Mouse (Mus musculus) limb, embryonic 15.5 days (tissue): ENCODE measurements around the gene Gmeb1. TPM values are rescaled to one million over a fixed set of nuclear protein-coding genes. Genes with fewer than 3 reads are reported as not detected.
"Not testable (repeated sequence)": the region's sequence is repeated elsewhere in the genome, so short reads cannot be mapped to it uniquely, and the experiment has no call there.

Experiments used
- ATAC-seq: fragments of 200-750 bp; cut with Nextera tagmentation; 2 replicates; pipeline ENCODE4 v1.8.0; 2017; ENCODE audit warnings: low read depth, moderate TSS enrichment; ENCODE audit not compliant: insufficient number of reproducible peaks, low FRiP score, low TSS enrichment
- H3K27ac ChIP-seq: fragments of 300-500 bp; sonication (generic); 2 replicates; pipeline ENCODE4 v1.5.1; 2015; ENCODE audit warnings: moderate library complexity, mild to moderate bottlenecking, inconsistent platforms
- H3K27me3 ChIP-seq: fragments of 300-500 bp; sonication (generic); 2 replicates; pipeline ENCODE4 v1.6.1; 2015; ENCODE audit warnings: inconsistent platforms
- H3K36me3 ChIP-seq: fragments of 300-500 bp; sonication (generic); 2 replicates; pipeline ENCODE4 v1.6.1; 2015; ENCODE audit warnings: inconsistent platforms
- H3K4me1 ChIP-seq: fragments of 300-500 bp; sonication (generic); 2 replicates; pipeline ENCODE4 v1.6.1; 2015; ENCODE audit warnings: inconsistent platforms
- H3K4me2 ChIP-seq: fragments of 300-500 bp; sonication (generic); 2 replicates; pipeline ENCODE4 v1.6.1; 2015; ENCODE audit warnings: mild to moderate bottlenecking, inconsistent platforms
- H3K4me3 ChIP-seq: fragments of 300-500 bp; sonication (generic); 2 replicates; pipeline ENCODE4 v1.5.1; 2015; ENCODE audit warnings: mild to moderate bottlenecking, inconsistent platforms
- H3K9ac ChIP-seq: fragments of 300-500 bp; sonication (generic); 2 replicates; pipeline ENCODE4 v1.6.1; 2015; ENCODE audit warnings: inconsistent platforms
- H3K9me3 ChIP-seq: fragments of 300-500 bp; sonication (generic); 2 replicates; pipeline ENCODE4 v1.6.1; 2016; ENCODE audit warnings: inconsistent platforms
- WGBS: fragments of 180-500 bp; shearing (Covaris S2); methylation state at CpG from one replicate; pipeline ENCODE4 v1.1.7; 2015; 5-methylcytosine and 5-hydroxymethylcytosine counted together
- polyA plus RNA-seq: library from polyadenylated mRNA; unstranded; fragments of >200 nt; fragmentation: Nextera tagmentation; extraction: Ambion mirVana; gene quantifications from 2 replicates; pipeline ENCODE4 v1.2.1, GENCODE M21; 2015

The Gmeb1 gene
- polyA plus RNA-seq, 1 experiment from 2014 or later, result 34.1 TPM

- Histone ChIP-seq H3K36me3 (no peaks in the 10 kb centered on the region), H3K4me1 (peaks cover 11% of the 10 kb centered on the region), H3K9me3 (no peaks in the 10 kb centered on the region), H3K27me3 (no peaks in the 10 kb centered on the region), H3K4me2 (no peak overlapping the region), H3K4me3 (no peak overlapping the region), H3K27ac (no peak overlapping the region), H3K9ac (no peak overlapping the region)
- 94% methylated on average over 1 of the region's 1 CpGs for WGBS
- no peak for ATAC-seq
Measured at GRCm38 (mm10) chr4:132299849-132300248, 38.4 kb upstream of the Gmeb1 start.

GRCm38 (mm10) chr4:132295696-132296390 lies 34.4 kb upstream of the Gmeb1 start:
- Histone ChIP-seq H3K27me3 (no peaks in the 10 kb centered on the region), H3K4me1 (no peaks in the 10 kb centered on the region), H3K4me2 (no peak overlapping the region), H3K27ac (no peak overlapping the region), H3K4me3 (no peak overlapping the region), H3K9ac (no peak overlapping the region), H3K36me3 (peaks cover 25% of the 10 kb centered on the region), H3K9me3 (no peaks in the 10 kb centered on the region)
- ATAC-seq, result no peak
- 54% methylated on average over 8 of the region's 8 CpGs for WGBS

GRCm38 (mm10) chr4:132293682-132294240 lies 32.4 kb upstream of the Gmeb1 start:
- no peak overlapping the region for H3K27ac ChIP-seq
- H3K4me2 ChIP-seq, result no peak overlapping the region
- H3K4me1 ChIP-seq, result no peaks in the 10 kb centered on the region
- WGBS, result 77% methylated on average over 7 of the region's 7 CpGs
- H3K9me3 ChIP-seq, result no peaks in the 10 kb centered on the region
- no peak for ATAC-seq
- no peak overlapping the region for H3K9ac ChIP-seq
- peaks cover 37% of the 10 kb centered on the region for H3K36me3 ChIP-seq
- no peak overlapping the region for H3K4me3 ChIP-seq
- H3K27me3 ChIP-seq, result no peaks in the 10 kb centered on the region

- H3K4me1 ChIP-seq, result no peaks in the 10 kb centered on the region
- H3K9me3 ChIP-seq, result no peaks in the 10 kb centered on the region
- no peak overlapping the region for H3K4me2 ChIP-seq
- H3K36me3 ChIP-seq, result peaks cover 37% of the 10 kb centered on the region
- no peak overlapping the region for H3K9ac ChIP-seq
- no peak overlapping the region for H3K4me3 ChIP-seq
- ATAC-seq, result no peak
- WGBS, result 47% methylated on average over 4 of the region's 4 CpGs
- no peaks in the 10 kb centered on the region for H3K27me3 ChIP-seq
- no peak overlapping the region for H3K27ac ChIP-seq
Measured at GRCm38 (mm10) chr4:132292988-132293387, 31.6 kb upstream of the Gmeb1 start.

- Histone ChIP-seq H3K4me3 (no peak overlapping the region), H3K36me3 (peaks cover 42% of the 10 kb centered on the region), H3K27ac (no peak overlapping the region), H3K9ac (no peak overlapping the region), H3K4me1 (no peaks in the 10 kb centered on the region), H3K9me3 (no peaks in the 10 kb centered on the region), H3K27me3 (no peaks in the 10 kb centered on the region), H3K4me2 (no peak overlapping the region)
- no peak for ATAC-seq
- WGBS, result 79% methylated on average over 12 of the region's 12 CpGs
Measured at GRCm38 (mm10) chr4:132291624-132292335, 30.4 kb upstream of the Gmeb1 start.

GRCm38 (mm10) chr4:132291056-132291455 lies 29.7 kb upstream of the Gmeb1 start:
- WGBS, result 96% methylated on average over 4 of the region's 4 CpGs
- Histone ChIP-seq H3K36me3 (peaks cover 47% of the 10 kb centered on the region), H3K27me3 (no peaks in the 10 kb centered on the region), H3K4me2 (no peak overlapping the region), H3K27ac (no peak overlapping the region), H3K9me3 (no peaks in the 10 kb centered on the region), H3K4me3 (no peak overlapping the region), H3K9ac (no peak overlapping the region), H3K4me1 (no peaks in the 10 kb centered on the region)
- ATAC-seq, result no peak

GRCm38 (mm10) chr4:132288840-132289239 lies 27.4 kb upstream of the Gmeb1 start:
- not testable (repeated sequence) for H3K4me2 ChIP-seq, H3K27me3 ChIP-seq, H3K9me3 ChIP-seq, H3K9ac ChIP-seq, H3K27ac ChIP-seq, H3K4me1 ChIP-seq, H3K4me3 ChIP-seq, ATAC-seq
- H3K36me3 ChIP-seq, result peaks cover 60% of the 10 kb centered on the region
- 80% methylated on average over 4 of the region's 5 CpGs for WGBS

GRCm38 (mm10) chr4:132275949-132276348 lies 14.5 kb upstream of the Gmeb1 start:
- Histone ChIP-seq H3K27ac (no peak overlapping the region), H3K9ac (no peak overlapping the region), H3K4me1 (peaks cover 10% of the 10 kb centered on the region; the same call in 1 of the 2 replicates), H3K4me3 (no peak overlapping the region), H3K27me3 (no peaks in the 10 kb centered on the region), H3K4me2 (no peak overlapping the region), H3K36me3 (peaks cover 5% of the 10 kb centered on the region; the same call in 1 of the 2 replicates), H3K9me3 (no peaks in the 10 kb centered on the region)
- ATAC-seq, result no peak
- 97% methylated on average over 3 of the region's 3 CpGs for WGBS

- under 1% methylated on average over 48 of the region's 48 CpGs for WGBS
- no peaks in the 10 kb centered on the region for H3K9me3 ChIP-seq
Measured at GRCm38 (mm10) chr4:132274156-132274862, 12.9 kb upstream of the Gmeb1 start, which contains the start of gene Taf12. Taf12 (plus strand) TSS chr4:132274375.

GRCm38 (mm10) chr4:132273166-132273565 lies 11.8 kb upstream of the Gmeb1 start:
- peak overlapping the region; percentile 70 for H3K4me3 ChIP-seq
- peaks cover 10% of the 10 kb centered on the region; the same call in 1 of the 2 replicates for H3K4me1 ChIP-seq
- peak overlapping the region; percentile 76 for H3K4me2 ChIP-seq
- no peaks in the 10 kb centered on the region for H3K9me3 ChIP-seq
- H3K9ac ChIP-seq, result no peak overlapping the region
- WGBS, result 59% methylated on average over 2 of the region's 2 CpGs
- no peaks in the 10 kb centered on the region; the same call in 1 of the 2 replicates for H3K36me3 ChIP-seq
- H3K27me3 ChIP-seq, result no peaks in the 10 kb centered on the region
- H3K27ac ChIP-seq, result peak overlapping the region; percentile 94; the same call in 1 of the 2 replicates
- ATAC-seq, result no peak

More at GRCm38 (mm10) chr4:132274156-132274862, 12.9 kb upstream of the Gmeb1 start, which contains the start of gene Taf12:
- Histone ChIP-seq H3K4me3 (peak within 1 kb of the TSS; percentile 70), H3K27ac (peak within 1 kb of the TSS; percentile 94), H3K27me3 (no peaks in the 10 kb centered on the region), H3K36me3 (no peaks in the 10 kb centered on the region; the same call in 1 of the 2 replicates), H3K4me2 (peak within 1 kb of the TSS; percentile 76), H3K4me1 (peaks cover 10% of the 10 kb centered on the region; the same call in 1 of the 2 replicates), H3K9ac (peak within 1 kb of the TSS; percentile 76)
- ATAC-seq, result peak; percentile 89

- Histone ChIP-seq H3K4me1 (peaks cover 5% of the 10 kb centered on the region; the same call in 1 of the 2 replicates), H3K9ac (peak overlapping the region; percentile 35; the same call in 1 of the 2 replicates), H3K27ac (peak overlapping the region; percentile 98), H3K9me3 (no peaks in the 10 kb centered on the region), H3K4me3 (peak overlapping the region; percentile 24), H3K27me3 (no peaks in the 10 kb centered on the region), H3K4me2 (peak overlapping the region; percentile 42), H3K36me3 (no peaks in the 10 kb centered on the region)
- under 1% methylated on average over 35 of the region's 35 CpGs for WGBS
- ATAC-seq, result peak; percentile 74
Measured at GRCm38 (mm10) chr4:132269740-132270560, 8.5 kb upstream of the Gmeb1 start.
